Mouse (Mus musculus) embryonic fibroblast, embryonic 13.5 days (primary cell): ENCODE measurements around the gene Nmt2. TPM values are rescaled to one million over a fixed set of nuclear protein-coding genes. Genes with fewer than 3 reads are reported as not detected.

Experiments
- H3K27ac ChIP-seq: 2 replicates; pipeline ENCODE4 v1.5.1; 2012; ENCODE audit warnings: low read length, control low read depth, inconsistent platforms; ENCODE audit not compliant: insufficient read depth
- H3K4me1 ChIP-seq: 2 replicates; pipeline ENCODE4 v1.6.1; 2011; ENCODE audit warnings: low read length; ENCODE audit not compliant: control insufficient read depth, insufficient read depth
- H3K4me3 ChIP-seq: 2 replicates; pipeline ENCODE4 v1.5.1; 2011; ENCODE audit warnings: mild to moderate bottlenecking, control low read depth, low read length; ENCODE audit not compliant: insufficient read depth
- CTCF ChIP-seq: IDR thresholded peaks from 2 replicates; pipeline ENCODE4 v1.5.1; 2011; ENCODE audit warnings: mild to moderate bottlenecking, control low read depth, low read length, moderate library complexity, borderline replicate concordance; ENCODE audit not compliant: insufficient read depth
- POLR2A ChIP-seq: IDR thresholded peaks from 2 replicates; pipeline ENCODE4 v1.6.1; 2011; ENCODE audit warnings: low read depth, mild to moderate bottlenecking, control low read depth, low read length, moderate library complexity
- polyA plus RNA-seq: library from polyadenylated mRNA; stranded (reverse); fragments of >200 nt; gene quantifications from 2 replicates; pipeline ENCODE4 v1.2.4, GENCODE M21; 2011; ENCODE audit warnings: low read depth; ENCODE audit not compliant: missing spikeins, insufficient read length

The Nmt2 gene
- polyA plus RNA-seq, 1 experiment = 36.7 TPM

DNA sequence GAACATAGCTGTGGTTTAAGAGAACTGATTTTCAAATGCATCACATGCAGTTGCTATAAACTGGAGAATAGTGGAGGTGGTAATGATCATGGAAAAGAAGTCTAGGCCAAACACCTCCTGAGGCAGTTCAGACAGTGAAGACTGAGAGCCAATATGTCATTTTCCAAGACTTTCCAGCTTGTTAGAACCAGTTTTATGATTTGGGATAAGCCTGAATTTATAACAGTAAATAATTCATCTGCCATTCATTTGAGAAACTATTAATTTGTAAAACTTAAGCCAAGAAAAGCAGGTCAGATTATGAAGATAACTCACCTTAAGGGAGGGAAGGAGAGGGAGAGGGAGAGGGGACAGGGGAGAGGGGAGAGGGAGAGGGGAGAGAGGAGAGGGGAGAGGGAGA, 69.1 kb downstream of the Nmt2 start:
- Histone ChIP-seq H3K4me1 (no peaks in the 10 kb centered on the region), H3K4me3 (no peak overlapping the region), H3K27ac (no peak overlapping the region)
- TF ChIP-seq POLR2A = no peak
- no peak for TF ChIP-seq CTCF

DNA sequence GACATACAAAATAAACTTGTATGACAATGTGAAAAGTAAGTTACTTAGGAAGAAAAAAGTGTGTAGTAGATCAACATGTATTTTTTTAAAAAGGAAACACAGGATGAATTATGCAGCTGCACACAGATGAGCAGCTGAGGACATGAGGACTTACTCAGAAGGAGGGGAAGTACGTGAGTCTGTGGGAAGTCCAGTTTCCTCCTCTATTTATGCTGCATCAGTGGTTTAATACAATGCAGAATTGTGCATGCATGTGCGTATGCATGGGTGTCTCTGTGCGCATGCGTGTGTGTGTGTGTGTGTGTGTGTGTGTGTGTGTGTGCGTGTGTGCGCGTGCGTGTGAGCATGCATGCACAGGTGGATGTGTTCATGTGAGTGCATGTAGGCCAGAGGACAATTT, 71.8 kb downstream of the Nmt2 start:
- Histone ChIP-seq H3K4me1 (no peaks in the 10 kb centered on the region), H3K27ac (no peak overlapping the region), H3K4me3 (no peak overlapping the region)
- TF ChIP-seq CTCF (no peak), POLR2A (no peak)

DNA sequence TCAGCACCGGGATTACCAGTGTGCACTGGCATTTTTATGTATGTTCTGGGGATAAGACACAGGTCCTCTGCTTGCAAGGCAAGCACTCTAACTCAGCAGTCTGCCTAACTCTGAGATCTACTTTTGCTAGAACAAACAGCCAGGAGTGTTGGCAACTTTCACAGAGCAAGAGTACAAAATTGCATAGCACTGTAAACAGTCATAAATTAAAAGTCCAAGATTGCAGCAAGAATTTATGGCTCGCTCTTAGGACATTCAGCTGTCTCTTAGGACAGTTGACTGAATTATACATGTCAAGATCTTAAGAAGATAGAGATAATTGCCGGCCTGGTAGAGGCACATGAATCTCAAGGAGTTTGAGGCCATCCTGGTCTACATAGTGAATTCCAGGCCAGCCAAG, 72.3 kb downstream of the Nmt2 start:
- H3K4me1 ChIP-seq = no peaks in the 10 kb centered on the region
- no peak for TF ChIP-seq CTCF
- H3K4me3 ChIP-seq = no peak overlapping the region
- no peak overlapping the region for H3K27ac ChIP-seq

DNA sequence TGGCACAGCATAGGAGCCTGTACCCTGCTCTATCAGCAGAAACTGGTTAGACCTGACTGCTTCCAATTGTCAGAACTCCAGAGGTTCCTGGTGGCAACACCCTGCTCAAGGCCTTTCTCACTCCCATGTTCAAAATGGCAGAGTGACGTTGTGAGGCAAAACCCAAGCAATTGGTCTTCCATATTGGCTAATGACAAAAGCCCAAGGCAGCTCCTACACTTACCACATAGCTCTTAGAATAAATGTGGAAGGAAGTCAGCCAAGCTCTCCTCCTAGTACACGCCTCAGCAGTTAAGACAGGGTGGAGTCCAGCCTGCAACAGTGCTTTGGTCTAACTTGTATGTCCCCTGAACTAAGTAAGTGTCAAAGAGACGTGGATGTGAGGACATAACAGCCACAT, 73.9 kb downstream of the Nmt2 start:
- Histone ChIP-seq H3K4me1 (no peaks in the 10 kb centered on the region), H3K4me3 (no peak overlapping the region), H3K27ac (no peak overlapping the region)
- TF ChIP-seq CTCF (no peak), POLR2A (no peak)

DNA sequence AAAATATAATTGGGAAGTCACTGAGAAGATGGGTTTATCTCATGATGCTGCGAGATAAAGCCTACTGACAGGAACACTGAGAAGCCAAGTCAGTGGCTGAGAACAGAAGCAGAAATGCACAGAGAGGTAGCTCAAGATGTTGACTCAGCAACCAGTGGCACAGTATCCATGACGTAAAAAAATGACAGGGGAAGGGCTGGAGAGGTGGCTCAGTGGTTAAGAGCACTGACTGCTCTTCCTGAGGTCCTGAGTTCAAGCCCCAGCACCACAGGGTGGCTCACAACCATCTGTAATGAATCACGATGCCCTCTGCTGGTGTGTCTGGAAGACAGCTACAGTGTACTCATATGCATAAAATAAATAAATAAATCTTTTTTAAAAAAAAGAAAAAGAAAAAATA, 77.1 kb downstream of the Nmt2 start:
- no peaks in the 10 kb centered on the region for H3K4me1 ChIP-seq
- TF ChIP-seq CTCF = no peak
- no peak for TF ChIP-seq POLR2A
- H3K27ac ChIP-seq = no peak overlapping the region
- H3K4me3 ChIP-seq = no peak overlapping the region

DNA sequence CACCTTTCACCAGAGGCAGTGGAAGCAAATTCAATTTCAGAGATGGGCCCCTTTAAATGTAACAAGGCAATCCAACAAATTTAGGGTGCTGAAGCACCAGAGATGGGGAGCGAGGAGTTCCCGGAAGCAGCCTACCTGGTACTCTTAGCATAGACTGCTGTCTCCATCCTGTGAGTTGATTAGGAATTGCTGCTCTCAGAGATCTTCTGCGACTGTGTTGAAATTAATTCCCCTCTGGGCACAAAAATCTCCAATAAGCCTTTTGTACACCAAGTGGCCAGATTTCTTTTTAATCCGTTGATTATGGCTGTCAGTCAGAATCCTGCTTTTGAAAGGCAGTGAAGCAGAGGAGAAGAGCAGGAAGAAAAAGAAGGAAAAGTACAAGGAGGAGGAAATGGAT, 81.1 kb downstream of the Nmt2 start:
- Histone ChIP-seq H3K4me1 (no peaks in the 10 kb centered on the region), H3K4me3 (no peak overlapping the region), H3K27ac (no peak overlapping the region)
- no peak for TF ChIP-seq CTCF
- TF ChIP-seq POLR2A = no peak

Other genes starting within 250 kb of the Nmt2 start
- gene Fam171a1, start 170.0 kb upstream of the Nmt2 start, polyA plus RNA-seq = 25.9 and 32.1 TPM in 2 replicates
- gene Rpp38, start 48.4 kb downstream of the Nmt2 start, polyA plus RNA-seq = 13.7 and 16.1 TPM in 2 replicates
- gene Acbd7, start 52.0 kb downstream of the Nmt2 start, polyA plus RNA-seq = not detected in 2 replicates
- gene Olah, start 113.0 kb downstream of the Nmt2 start, polyA plus RNA-seq = not detected in 2 replicates
- gene Meig1, start 138.4 kb downstream of the Nmt2 start, polyA plus RNA-seq = not detected in 2 replicates
- 6.3 and 7.5 TPM in 2 replicates for gene Dclre1c, start 139.9 kb downstream of the Nmt2 start, polyA plus RNA-seq
- gene Suv39h2, start 190.8 kb downstream of the Nmt2 start, polyA plus RNA-seq = 4.5 and 8.2 TPM in 2 replicates
- 3.7 and 4.1 TPM in 2 replicates for gene Gm45902, start 228.6 kb downstream of the Nmt2 start, polyA plus RNA-seq
- 56.4 and 59.9 TPM in 2 replicates for gene Hspa14, start 228.6 kb downstream of the Nmt2 start, polyA plus RNA-seq
- 1.6 TPM in 2 replicates for gene Cdnf, start 228.8 kb downstream of the Nmt2 start, polyA plus RNA-seq